Mouse (Mus musculus): ENCODE data around the gene Teddm2. TPM values are rescaled to one million over a fixed set of nuclear protein-coding genes. Genes with fewer than 3 reads are reported as not detected.
"Not testable (repeated sequence)": the region's sequence is repeated elsewhere in the genome, so short reads cannot be mapped to it uniquely, and the experiment has no call there.

The Teddm2 gene
- polyA plus RNA-seq, 1 experiment: not detected

GRCm38 (mm10) chr1:153898989-153899730, 868 bp downstream of the Teddm2 start:
- Histone ChIP-seq H3K4me1 (ENCODE audit: control insufficient read depth, insufficient read depth, low read length) (peaks cover 16% of the 10 kb centered on the region; the same call in 1 of the 2 replicates), H3K27ac (ENCODE audit: insufficient read depth, low read depth, low read length) (peak overlapping the region; percentile 94), H3K4me3 (ENCODE audit: insufficient read depth, low read depth, low read length) (peak overlapping the region; percentile 83)
- no peak for TF ChIP-seq CTCF (IDR thresholded peaks at IDR 0.05; ENCODE audit: insufficient read depth, low read depth, low read length)
- TF ChIP-seq POLR2A (IDR thresholded peaks at IDR 0.05; ENCODE audit: insufficient read depth, low read depth, low read length): no peak
- 7% methylated on average over 22 of the region's 22 CpGs for WGBS

GRCm38 (mm10) chr1:153897196-153897595, 2.8 kb downstream of the Teddm2 start:
- H3K27ac ChIP-seq (ENCODE audit: insufficient read depth, low read depth, low read length): no peak overlapping the region
- no peak overlapping the region for H3K4me3 ChIP-seq (ENCODE audit: insufficient read depth, low read depth, low read length)
- H3K4me1 ChIP-seq (ENCODE audit: control insufficient read depth, insufficient read depth, low read length): peaks cover 10% of the 10 kb centered on the region; the same call in 1 of the 2 replicates
- TF ChIP-seq POLR2A (IDR thresholded peaks at IDR 0.05; ENCODE audit: insufficient read depth, low read depth, low read length): no peak
- TF ChIP-seq CTCF (IDR thresholded peaks at IDR 0.05; ENCODE audit: insufficient read depth, low read depth, low read length): no peak
- 93% methylated on average over 8 of the region's 8 CpGs for WGBS

DNA sequence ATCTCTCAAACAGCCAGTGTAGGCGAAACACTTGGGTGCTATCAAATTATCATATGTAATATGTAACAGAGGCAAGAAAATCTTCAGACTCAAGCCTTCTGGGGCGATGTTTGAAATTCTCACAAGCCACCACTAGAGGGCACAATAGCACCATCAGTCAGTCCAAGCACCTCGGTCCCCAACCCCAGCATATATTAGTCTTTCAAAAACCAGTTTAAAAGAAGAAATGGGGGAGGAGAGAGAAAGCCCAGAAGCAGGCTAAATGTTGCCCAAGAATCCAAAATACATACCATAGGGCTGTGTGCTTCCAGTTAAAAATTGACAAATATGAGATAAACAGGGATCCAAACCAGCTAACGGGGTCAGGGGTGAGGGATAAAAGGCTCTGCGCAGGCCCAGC, 5.0 kb downstream of the Teddm2 start:
- Histone ChIP-seq H3K4me3 (ENCODE audit: insufficient read depth, low read depth, low read length) (no peak overlapping the region), H3K27ac (ENCODE audit: insufficient read depth, low read depth, low read length) (no peak overlapping the region), H3K4me1 (ENCODE audit: control insufficient read depth, insufficient read depth, low read length) (peaks cover 7% of the 10 kb centered on the region; the same call in 1 of the 2 replicates)
- TF ChIP-seq POLR2A (IDR thresholded peaks at IDR 0.05; ENCODE audit: insufficient read depth, low read depth, low read length) (no peak), CTCF (IDR thresholded peaks at IDR 0.05; ENCODE audit: insufficient read depth, low read depth, low read length) (no peak)
- WGBS: 37% methylated on average over 5 of the region's 5 CpGs

- no peak overlapping the region for H3K27ac ChIP-seq (ENCODE audit: insufficient read depth, low read depth, low read length)
- H3K4me3 ChIP-seq (ENCODE audit: insufficient read depth, low read depth, low read length): no peak overlapping the region
- WGBS: 67% methylated on average over 8 of the region's 8 CpGs
- TF ChIP-seq POLR2A (IDR thresholded peaks at IDR 0.05; ENCODE audit: insufficient read depth, low read depth, low read length) (no peak), CTCF (IDR thresholded peaks at IDR 0.05; ENCODE audit: insufficient read depth, low read depth, low read length) (no peak)
- peaks cover 7% of the 10 kb centered on the region; the same call in 1 of the 2 replicates for H3K4me1 ChIP-seq (ENCODE audit: control insufficient read depth, insufficient read depth, low read length)
Measured at GRCm38 (mm10) chr1:153894201-153894893, 5.7 kb downstream of the Teddm2 start.

GRCm38 (mm10) chr1:153893746-153894145, 6.3 kb downstream of the Teddm2 start:
- H3K4me1 ChIP-seq (ENCODE audit: control insufficient read depth, insufficient read depth, low read length): peaks cover 4% of the 10 kb centered on the region; the same call in 1 of the 2 replicates
- TF ChIP-seq CTCF (IDR thresholded peaks at IDR 0.05; ENCODE audit: insufficient read depth, low read depth, low read length) (no peak), POLR2A (IDR thresholded peaks at IDR 0.05; ENCODE audit: insufficient read depth, low read depth, low read length) (no peak)
- H3K27ac ChIP-seq (ENCODE audit: insufficient read depth, low read depth, low read length): no peak overlapping the region
- H3K4me3 ChIP-seq (ENCODE audit: insufficient read depth, low read depth, low read length): no peak overlapping the region
- WGBS: 67% methylated on average over 2 of the region's 2 CpGs

- Histone ChIP-seq H3K27ac (ENCODE audit: insufficient read depth, low read depth, low read length) (no peak within 1 kb of the TSS), H3K4me3 (ENCODE audit: insufficient read depth, low read depth, low read length) (no peak within 1 kb of the TSS), H3K4me1 (ENCODE audit: control insufficient read depth, insufficient read depth, low read length) (peaks cover 2% of the 10 kb centered on the region; the same call in 1 of the 2 replicates)
- WGBS: 79% methylated on average over 4 of the region's 4 CpGs
- no peak for TF ChIP-seq CTCF (IDR thresholded peaks at IDR 0.05; ENCODE audit: insufficient read depth, low read depth, low read length)
- no peak for TF ChIP-seq POLR2A (IDR thresholded peaks at IDR 0.05; ENCODE audit: insufficient read depth, low read depth, low read length)
Measured at GRCm38 (mm10) chr1:153891442-153891841, 8.6 kb downstream of the Teddm2 start, which contains the start of gene Teddm1a. Teddm1a (plus strand) TSS chr1:153891742.

GRCm38 (mm10) chr1:153890121-153890520, 9.9 kb downstream of the Teddm2 start:
- Histone ChIP-seq H3K4me3 (ENCODE audit: insufficient read depth, low read depth, low read length) (no peak overlapping the region), H3K27ac (ENCODE audit: insufficient read depth, low read depth, low read length) (no peak overlapping the region), H3K4me1 (ENCODE audit: control insufficient read depth, insufficient read depth, low read length) (peaks cover 6% of the 10 kb centered on the region; the same call in 1 of the 2 replicates)
- no peak for TF ChIP-seq CTCF (IDR thresholded peaks at IDR 0.05; ENCODE audit: insufficient read depth, low read depth, low read length)
- TF ChIP-seq POLR2A (IDR thresholded peaks at IDR 0.05; ENCODE audit: insufficient read depth, low read depth, low read length): no peak
- WGBS: 98% methylated on average over 10 of the region's 10 CpGs

DNA sequence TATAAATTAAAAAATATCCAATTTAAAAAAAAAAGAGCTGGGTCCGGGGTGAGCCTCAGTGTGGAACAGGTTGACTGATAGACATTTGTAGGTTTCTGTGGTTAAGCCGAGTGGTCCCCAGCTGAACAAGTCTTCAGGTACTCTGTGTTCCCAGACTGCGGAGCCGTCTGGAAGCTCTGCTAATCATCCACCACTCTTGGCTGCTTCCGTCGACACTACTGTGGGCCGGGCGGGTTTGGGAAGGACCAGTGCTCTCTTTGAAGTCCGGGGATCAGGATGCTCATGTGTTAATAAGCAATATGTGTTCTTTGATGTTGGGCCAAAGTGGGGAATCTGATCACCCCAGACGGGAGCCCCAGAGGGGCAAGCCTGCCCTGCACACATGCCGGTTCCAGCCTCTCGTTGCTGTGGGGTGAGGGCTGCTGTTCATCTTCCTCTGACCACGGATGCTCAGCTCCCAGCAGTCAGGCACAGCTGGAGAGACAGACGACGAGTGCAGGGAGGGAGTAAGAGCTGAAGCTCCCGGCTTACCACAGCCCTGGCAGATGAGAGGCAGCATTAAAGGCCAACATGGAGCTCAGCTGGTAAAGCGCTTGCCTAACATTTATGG, 13.9 kb downstream of the Teddm2 start:
- TF ChIP-seq POLR2A (IDR thresholded peaks at IDR 0.05; ENCODE audit: insufficient read depth, low read depth, low read length): no peak
- no peak for TF ChIP-seq CTCF (IDR thresholded peaks at IDR 0.05; ENCODE audit: insufficient read depth, low read depth, low read length)
- WGBS: 60% methylated on average over 17 of the region's 17 CpGs
- H3K27ac ChIP-seq (ENCODE audit: insufficient read depth, low read depth, low read length): no peak overlapping the region
- H3K4me3 ChIP-seq (ENCODE audit: insufficient read depth, low read depth, low read length): no peak overlapping the region
- H3K4me1 ChIP-seq (ENCODE audit: control insufficient read depth, insufficient read depth, low read length): peaks cover 6% of the 10 kb centered on the region; the same call in 1 of the 2 replicates

- H3K4me3 ChIP-seq (ENCODE audit: insufficient read depth, low read depth, low read length); H3K27ac ChIP-seq (ENCODE audit: insufficient read depth, low read depth, low read length); H3K4me1 ChIP-seq (ENCODE audit: control insufficient read depth, insufficient read depth, low read length): not testable (repeated sequence)
- WGBS: 95% methylated on average over 17 of the region's 17 CpGs
Measured at GRCm38 (mm10) chr1:153880391-153880790, 19.6 kb downstream of the Teddm2 start.

Measured in olfactory bulb, adult 2 months (tissue).